Mouse (Mus musculus) cerebellum, adult 2 months (tissue): ENCODE data around the gene Prr18.

Experiments used
- CTCF ChIP-seq: fragments of 200-500 bp; IDR thresholded peaks from 2 replicates; pipeline ENCODE4 v1.5.1; 2011; ENCODE audit warnings: low read depth, mild to moderate bottlenecking, control low read depth, low read length, moderate library complexity, borderline replicate concordance; ENCODE audit not compliant: insufficient read depth
- POLR2A ChIP-seq: fragments of 200-500 bp; IDR thresholded peaks from 2 replicates; pipeline ENCODE4 v1.6.1; 2011; ENCODE audit warnings: low read length, control low read depth, borderline replicate concordance; ENCODE audit not compliant: insufficient read depth

GRCm38 (mm10) chr17:8310838-8311614 lies 26.2 kb upstream of the Prr18 start, which contains the start of gene Sft2d1:
- TF ChIP-seq CTCF (no peak), POLR2A (peak; percentile 95)
